Mouse (Mus musculus): Measurements from ENCODE around the gene Shbg.

GRCm38 (mm10) chr11:69663795-69664194 is 46.1 kb upstream of the Shbg start:
- TF ChIP-seq POLR2A (IDR thresholded peaks at IDR 0.05; ENCODE audit: extremely low read depth, insufficient read depth, low read length) (no peak), CTCF (IDR thresholded peaks at IDR 0.05; ENCODE audit: low read depth, low read length) (no peak)

All from liver, adult 2 months (tissue).